Mouse (Mus musculus) ES-CJ7 (cell line): ENCODE data around the gene Slco6d1.
"Not testable (repeated sequence)": the region's sequence is repeated elsewhere in the genome, so short reads cannot be mapped to it uniquely, and the experiment has no call there.

Experiments
- DNase-seq: peaks from one replicate; pipeline ENCODE4 v3.0.0; 2011; ENCODE audit warnings: low read depth, low spot score

Slco6d1 gene

DNA sequence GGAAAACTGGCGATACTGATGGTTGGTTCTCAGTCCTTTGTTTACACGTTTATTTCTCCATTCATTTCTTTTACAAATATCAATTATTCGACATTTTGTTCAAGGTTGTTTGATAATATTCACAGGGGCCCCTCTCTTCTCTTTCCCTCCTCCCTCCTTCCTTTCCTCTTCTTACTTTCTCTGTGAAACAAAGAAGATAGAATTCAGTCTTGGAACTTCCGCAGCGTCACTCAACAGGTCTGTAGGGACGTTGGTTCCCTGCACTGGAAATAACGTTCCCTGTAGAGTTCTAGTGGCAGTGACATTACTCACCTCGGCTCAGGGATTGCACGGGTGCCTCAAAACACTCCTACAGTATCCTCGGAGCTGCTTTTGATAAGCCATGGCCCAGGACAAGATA is at the start of gene Slco6d1:
TSS of gene Slco6d1 (plus strand) at position 301 of the 400 bp plus-strand sequence.
- no peak for DNase-seq

DNA sequence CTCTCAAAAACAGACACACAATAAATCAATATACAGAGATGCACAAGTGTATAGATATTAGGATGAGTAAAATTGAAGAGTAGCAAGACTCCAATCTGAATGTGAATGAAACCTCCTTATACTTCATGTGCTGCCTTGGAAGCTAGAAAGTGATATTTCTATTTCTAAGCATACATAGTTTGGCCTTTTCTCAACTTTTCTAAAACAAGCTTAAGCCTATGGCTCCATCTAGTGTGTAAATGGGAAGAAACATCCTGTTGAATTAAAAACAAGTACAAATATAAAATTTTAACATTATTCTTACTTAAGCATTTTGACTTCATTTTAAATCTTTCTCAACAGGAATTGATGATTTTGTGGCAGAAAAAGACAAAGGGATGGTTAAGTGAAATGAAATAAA is 28.9 kb upstream of the Slco6d1 start:
- DNase-seq = no peak

GRCm38 (mm10) chr1:98447929-98448328 is 27.0 kb downstream of the Slco6d1 start:
- no peak for DNase-seq

- DNase-seq = not testable (repeated sequence)
Measured at GRCm38 (mm10) chr1:98459224-98459623, 38.3 kb downstream of the Slco6d1 start.

DNA sequence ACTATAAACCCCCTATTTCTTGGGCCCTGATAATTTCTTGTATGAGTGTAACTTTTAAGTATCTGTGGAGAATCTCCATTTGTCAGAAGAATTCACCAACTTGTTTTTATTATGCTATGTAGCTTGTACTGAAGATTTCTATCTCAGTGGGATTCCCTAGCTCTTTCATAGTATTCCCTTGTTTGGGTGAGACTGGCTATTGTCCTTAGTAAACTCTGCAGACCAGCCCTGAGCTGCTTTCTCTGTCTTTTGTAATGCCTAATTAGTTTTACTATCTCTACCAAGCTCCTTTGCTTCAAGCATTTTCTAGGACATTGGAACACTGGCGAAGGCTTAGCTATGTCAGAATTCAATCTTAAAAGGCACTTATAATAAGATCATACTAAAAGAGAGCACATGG is 55.5 kb downstream of the Slco6d1 start:
- peak; percentile 43 for DNase-seq

DNA sequence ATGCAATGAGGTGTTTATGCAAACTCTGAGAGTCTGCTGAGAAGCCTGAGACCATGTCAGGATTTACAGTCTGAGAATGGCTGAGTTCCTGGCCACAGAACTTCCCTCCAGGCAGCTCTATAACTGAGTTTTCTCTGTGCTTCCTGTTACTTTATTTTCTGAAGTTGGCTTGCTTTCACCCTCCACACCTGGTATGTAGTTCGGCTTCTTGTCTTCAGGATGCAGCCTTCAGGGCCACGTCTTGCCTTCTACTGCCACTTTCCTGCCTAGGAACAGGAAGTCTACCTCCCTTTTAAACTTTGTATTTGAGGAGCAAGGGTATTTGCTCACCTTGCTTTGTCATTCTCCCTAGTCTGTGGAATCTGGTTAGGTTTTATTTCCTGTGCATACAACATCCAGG is 58.3 kb downstream of the Slco6d1 start:
- no peak for DNase-seq

DNA sequence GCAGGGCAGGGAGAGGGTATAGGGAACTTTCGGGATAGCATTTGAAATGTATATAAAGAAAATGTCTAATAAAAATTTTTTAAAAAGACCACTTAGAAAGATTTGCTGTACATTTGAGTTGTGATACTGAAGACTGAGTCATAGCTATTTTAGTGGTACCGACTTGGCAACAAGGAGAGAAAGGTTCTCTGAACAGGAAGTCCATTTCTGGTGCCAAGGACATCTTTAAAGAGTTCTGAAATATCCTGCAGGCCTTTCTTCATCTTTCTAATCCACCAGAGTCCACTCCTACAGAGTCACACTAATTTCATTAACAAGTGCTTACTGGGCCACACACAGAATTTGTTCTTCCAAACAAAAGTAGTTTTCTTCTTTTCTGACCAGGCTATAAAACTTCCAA is 85.1 kb downstream of the Slco6d1 start:
- no peak for DNase-seq

DNA sequence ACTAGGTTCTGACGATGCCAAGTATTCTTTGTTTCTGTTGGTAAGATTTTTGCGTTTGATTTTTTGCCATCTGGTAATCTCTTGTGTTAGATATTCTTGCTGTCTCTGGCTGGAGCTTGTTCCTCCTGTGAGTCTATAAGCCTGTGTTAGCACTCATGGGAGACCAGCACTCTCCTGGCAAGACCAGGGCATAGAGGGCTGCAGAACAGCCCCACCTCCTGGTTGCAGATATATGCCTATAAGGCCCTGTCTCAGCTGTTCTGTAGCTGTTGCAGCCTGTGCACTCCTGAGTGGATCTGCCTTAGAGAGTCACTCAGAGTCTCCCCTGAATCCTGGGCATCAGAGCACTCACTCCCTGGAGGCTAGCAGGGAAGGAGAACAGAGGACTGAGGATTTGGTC is 102.1 kb downstream of the Slco6d1 start:
- DNase-seq = peak; percentile 17

- no peak for DNase-seq
Measured at GRCm38 (mm10) chr1:98523537-98523936, 102.6 kb downstream of the Slco6d1 start.

DNA sequence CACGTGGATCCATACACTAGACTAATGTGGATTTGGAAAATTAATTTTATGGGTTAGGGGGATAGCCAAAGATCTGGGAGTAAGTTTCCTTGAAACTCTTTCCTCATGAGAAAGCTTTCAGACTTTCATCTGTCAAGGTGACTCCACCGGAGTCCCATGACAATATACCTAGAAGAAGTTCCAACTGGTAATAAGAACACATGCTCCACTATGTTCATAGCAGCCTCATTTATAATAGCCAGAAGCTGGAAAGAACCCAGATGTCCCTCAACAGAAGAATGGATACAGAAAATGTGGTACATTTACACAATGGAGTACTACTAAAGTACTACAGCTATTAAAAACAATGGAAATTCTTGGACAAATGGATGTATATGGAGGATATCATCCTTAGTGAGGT is 107.4 kb downstream of the Slco6d1 start:
- not testable (repeated sequence) for DNase-seq

- DNase-seq = no peak
Measured at GRCm38 (mm10) chr1:98545372-98545771, 124.4 kb downstream of the Slco6d1 start.

DNA sequence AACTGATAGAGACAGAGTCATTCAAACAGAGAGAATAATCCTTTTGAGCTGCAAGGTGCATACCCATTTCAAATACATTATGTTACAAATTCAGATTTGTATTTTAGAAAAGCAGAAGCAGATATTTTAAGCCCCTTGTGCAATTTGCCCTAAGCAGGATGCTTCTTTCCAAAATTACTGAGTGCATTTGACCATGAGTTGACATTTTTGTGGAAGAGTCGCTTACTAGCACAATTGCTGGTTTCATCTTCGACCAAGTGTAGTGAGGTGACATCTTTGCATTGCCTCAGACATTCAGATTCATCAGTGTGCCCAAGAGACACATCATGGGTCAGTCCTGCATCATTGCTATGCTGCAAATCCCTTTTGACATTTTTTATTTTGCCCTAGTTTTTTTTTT is 133.5 kb downstream of the Slco6d1 start:
- no peak for DNase-seq

- DNase-seq = no peak
Measured at GRCm38 (mm10) chr1:98565701-98566100, 144.8 kb downstream of the Slco6d1 start.
